Mouse (Mus musculus) ovary, postnatal 14 days (tissue): ENCODE measurements around the gene 4930503B20Rik.

Experiments
- DNase-seq: peaks from one replicate; pipeline ENCODE4 v3.0.0; 2022; ENCODE audit warnings: low spot score

The 4930503B20Rik gene

DNA sequence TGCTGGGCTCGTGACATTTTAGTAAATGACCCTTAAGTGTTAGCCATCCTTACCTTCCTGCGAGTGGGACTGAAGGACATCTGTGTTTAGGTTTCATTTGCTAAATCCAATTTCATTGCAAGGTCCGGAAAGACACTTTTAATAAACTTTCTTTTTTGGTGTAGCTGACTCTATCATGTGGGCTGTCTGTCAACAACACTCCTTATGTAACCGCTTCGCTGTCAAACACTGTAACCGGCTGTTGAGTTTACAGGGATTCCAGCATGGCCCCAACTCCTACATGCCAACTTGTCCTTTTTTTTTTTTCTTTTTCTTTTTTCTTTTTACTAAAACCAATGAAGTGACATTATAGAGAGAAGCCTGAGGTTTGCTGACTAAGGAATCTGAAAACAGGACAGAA lies 52.7 kb downstream of the 4930503B20Rik start:
- DNase-seq: no peak

DNA sequence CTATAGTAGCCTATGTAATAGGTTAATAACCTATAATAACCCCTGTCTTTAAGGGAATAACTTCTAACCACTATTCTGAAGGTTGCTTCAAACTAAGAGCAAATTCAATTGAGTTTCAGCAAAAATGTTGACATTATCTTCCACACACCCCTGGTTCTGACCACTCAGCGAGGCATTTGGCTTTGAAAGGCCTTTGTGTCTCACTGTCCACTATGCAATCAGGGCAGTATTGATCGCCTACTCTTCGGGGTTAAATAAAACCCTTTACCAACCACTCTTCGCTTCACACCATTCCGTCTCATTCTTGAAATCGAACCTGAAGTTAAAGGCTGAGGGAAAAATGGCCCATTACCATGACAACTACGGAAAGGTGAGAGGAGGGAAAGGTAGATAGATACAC lies 54.3 kb downstream of the 4930503B20Rik start:
- DNase-seq: no peak

DNA sequence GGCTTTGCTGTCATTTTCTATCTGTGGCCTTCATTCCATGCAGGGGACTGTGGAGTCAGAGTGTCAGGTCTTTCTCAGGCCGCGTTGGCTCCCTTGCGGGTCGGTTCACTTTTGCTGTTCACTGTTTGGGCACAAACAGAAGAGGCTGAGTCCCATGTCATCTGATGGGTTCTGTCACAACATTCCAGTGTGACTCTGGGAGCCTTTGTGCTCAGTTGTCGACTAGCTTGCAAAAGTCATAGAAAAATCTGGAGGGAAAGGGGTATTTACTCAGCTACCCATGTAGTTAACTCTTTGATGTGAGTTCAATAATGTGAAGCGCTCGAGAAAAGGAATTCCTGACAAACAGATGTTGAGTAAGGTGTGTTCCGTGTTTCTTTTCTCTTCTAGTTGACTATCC lies 54.7 kb downstream of the 4930503B20Rik start:
- no peak for DNase-seq

DNA sequence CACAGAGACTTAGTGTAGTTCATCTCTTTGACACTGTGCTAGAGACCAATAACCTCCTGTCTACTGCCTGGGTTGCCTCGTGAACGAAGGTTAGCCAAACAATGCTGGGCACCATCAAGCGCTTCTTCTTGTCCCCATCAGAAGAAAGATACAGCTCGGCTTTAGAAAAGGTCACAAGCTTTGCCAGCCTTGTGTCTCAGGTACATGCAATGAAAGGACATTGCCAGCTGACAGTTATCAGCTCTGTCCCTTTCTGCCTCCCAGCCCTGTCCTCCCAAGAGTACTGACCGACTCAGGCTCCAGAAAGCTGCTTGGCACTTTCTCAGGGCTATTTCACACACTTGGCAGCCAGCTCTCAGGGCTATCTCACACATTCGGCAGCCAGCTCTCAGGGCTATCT lies 55.7 kb downstream of the 4930503B20Rik start:
- DNase-seq: no peak
